Mouse (Mus musculus) stomach, embryonic 14.5 days (tissue): ENCODE results near the gene F11. TPM values are rescaled to one million over a fixed set of nuclear protein-coding genes. Genes with fewer than 3 reads are reported as not detected.

Experiments used
- ATAC-seq: fragments of 200-750 bp; cut with Nextera tagmentation; 2 replicates; pipeline ENCODE4 v1.8.0; 2017; ENCODE audit warnings: low read depth, moderate TSS enrichment; ENCODE audit not compliant: insufficient number of reproducible peaks, insufficient read depth, low FRiP score
- H3K27ac ChIP-seq: fragments of 300-500 bp; sonication (generic); 2 replicates; pipeline ENCODE4 v1.5.1; 2014; ENCODE audit warnings: mild to moderate bottlenecking, low read length, moderate library complexity, mixed read lengths
- H3K27me3 ChIP-seq: fragments of 300-500 bp; sonication (generic); 2 replicates; pipeline ENCODE4 v1.6.1; 2014; ENCODE audit warnings: low read length, control low read depth, mixed read lengths; ENCODE audit not compliant: control insufficient read depth, insufficient read depth
- H3K36me3 ChIP-seq: fragments of 300-500 bp; sonication (generic); 2 replicates; pipeline ENCODE4 v1.6.1; 2014; ENCODE audit warnings: mild to moderate bottlenecking, control low read depth, low read length, moderate library complexity, mixed read lengths; ENCODE audit not compliant: control insufficient read depth, insufficient read depth
- H3K4me1 ChIP-seq: fragments of 300-500 bp; sonication (generic); 2 replicates; pipeline ENCODE4 v1.6.1; 2014; ENCODE audit warnings: low read length, control low read depth, mixed read lengths; ENCODE audit not compliant: control insufficient read depth, insufficient read depth
- H3K4me2 ChIP-seq: fragments of 300-500 bp; sonication (generic); replicated peaks from 2 replicates; pipeline ENCODE4 v1.6.1; 2014; ENCODE audit warnings: low read depth, low read length, control low read depth
- H3K4me3 ChIP-seq: fragments of 300-500 bp; sonication (generic); 2 replicates; pipeline ENCODE4 v1.5.1; 2014; ENCODE audit warnings: low read depth, low read length, control low read depth
- H3K9ac ChIP-seq: fragments of 300-500 bp; sonication (generic); replicated peaks from 2 replicates; pipeline ENCODE4 v1.6.1; 2014; ENCODE audit warnings: low read depth, mild to moderate bottlenecking, control low read depth, low read length, moderate library complexity, mixed read lengths
- H3K9me3 ChIP-seq: fragments of 300-500 bp; sonication (generic); 2 replicates; pipeline ENCODE4 v1.6.1; 2016; ENCODE audit warnings: low read depth, low read length, control low read depth; ENCODE audit not compliant: control insufficient read depth
- WGBS: fragments of 180-500 bp; shearing (Covaris S2); extraction: QIAGEN DNeasy Blood & Tissue Kit; methylation state at CpG from one replicate; pipeline ENCODE4 v1.1.7; 2014; 5-methylcytosine and 5-hydroxymethylcytosine counted together
- polyA plus RNA-seq: library from polyadenylated mRNA; unstranded; fragments of >200 nt; fragmentation: Nextera tagmentation; extraction: Ambion mirVana; gene quantifications from 2 replicates; pipeline ENCODE4 v1.2.1, GENCODE M21; 2014

F11 gene
- polyA plus RNA-seq, 1 experiment from 2014 or later = not detected

GRCm38 (mm10) chr8:45258421-45258820, 3.4 kb downstream of the F11 start:
- Histone ChIP-seq H3K4me2 (no peak overlapping the region), H3K27me3 (no peaks in the 10 kb centered on the region), H3K36me3 (no peaks in the 10 kb centered on the region), H3K9ac (no peak overlapping the region), H3K9me3 (no peaks in the 10 kb centered on the region), H3K4me1 (no peaks in the 10 kb centered on the region), H3K27ac (no peak overlapping the region), H3K4me3 (no peak overlapping the region)
- WGBS = 81% methylated on average over 8 of the region's 8 CpGs
- no peak for ATAC-seq

- ATAC-seq = no peak
- H3K27me3 ChIP-seq = no peaks in the 10 kb centered on the region
- H3K9ac ChIP-seq = no peak overlapping the region
- H3K9me3 ChIP-seq = no peaks in the 10 kb centered on the region
- WGBS = 83% methylated on average over 12 of the region's 12 CpGs
- H3K27ac ChIP-seq = no peak overlapping the region
- no peak overlapping the region for H3K4me2 ChIP-seq
- no peak overlapping the region for H3K4me3 ChIP-seq
- H3K36me3 ChIP-seq = no peaks in the 10 kb centered on the region
- no peaks in the 10 kb centered on the region for H3K4me1 ChIP-seq
Measured at GRCm38 (mm10) chr8:45255040-45255439, 6.8 kb downstream of the F11 start.

DNA sequence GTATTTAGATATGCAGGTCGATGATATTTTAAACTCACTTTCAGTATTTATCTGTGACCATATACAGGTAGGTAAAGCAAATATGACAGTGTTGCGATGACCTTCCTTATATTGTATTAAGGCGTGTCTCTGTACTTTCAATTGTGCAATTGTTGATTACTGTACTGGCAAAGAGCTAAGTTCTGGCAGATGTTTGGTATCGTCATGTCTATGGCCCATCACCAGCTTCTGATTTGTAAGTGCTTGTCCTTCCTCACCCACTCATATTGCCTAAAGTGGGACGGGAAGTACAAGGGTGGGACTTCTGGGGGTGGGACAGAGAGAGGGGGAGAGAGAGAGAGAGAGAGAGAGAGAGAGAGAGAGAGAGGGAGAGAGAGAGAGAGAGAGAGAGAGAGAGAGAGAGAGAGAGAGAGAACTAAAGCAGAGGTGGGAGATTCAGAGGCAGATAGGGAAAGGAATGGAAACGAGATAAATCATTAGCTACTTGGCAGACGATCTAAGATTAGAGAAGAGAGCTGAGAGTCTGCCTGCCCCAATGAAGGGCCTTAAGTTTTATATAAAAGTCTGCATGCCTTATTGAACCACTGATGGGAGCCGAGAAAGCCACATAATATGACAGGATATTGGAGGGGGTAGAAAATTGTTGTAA, 7.5 kb downstream of the F11 start:
- ATAC-seq = no peak
- H3K4me1 ChIP-seq = no peaks in the 10 kb centered on the region
- H3K9ac ChIP-seq = no peak overlapping the region
- H3K36me3 ChIP-seq = no peaks in the 10 kb centered on the region
- WGBS = 70% methylated on average over 8 of the region's 8 CpGs
- H3K27ac ChIP-seq = no peak overlapping the region
- H3K9me3 ChIP-seq = no peaks in the 10 kb centered on the region
- no peak overlapping the region for H3K4me3 ChIP-seq
- no peaks in the 10 kb centered on the region for H3K27me3 ChIP-seq
- no peak overlapping the region for H3K4me2 ChIP-seq

DNA sequence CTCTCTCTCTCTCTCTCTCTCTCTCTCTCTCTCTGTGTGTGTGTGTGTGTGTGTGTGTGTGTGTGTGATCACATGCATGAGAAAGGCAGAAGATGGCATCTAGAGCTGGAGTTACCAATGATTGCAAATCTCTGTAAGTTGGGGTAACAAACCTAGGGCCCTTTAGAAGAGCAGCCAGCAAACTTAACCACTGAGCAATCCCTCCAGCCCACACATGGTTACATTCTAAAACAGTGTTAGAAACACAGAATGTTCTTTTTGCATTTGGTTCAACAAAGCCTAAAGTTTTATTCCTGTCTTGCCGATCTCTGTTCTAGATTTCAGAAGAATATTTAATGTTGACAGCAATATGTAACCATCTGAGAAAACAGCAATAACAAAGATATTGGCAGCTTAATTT, 8.2 kb downstream of the F11 start:
- no peaks in the 10 kb centered on the region for H3K36me3 ChIP-seq

GRCm38 (mm10) chr8:45253111-45253510, 8.7 kb downstream of the F11 start:
- no peaks in the 10 kb centered on the region for H3K36me3 ChIP-seq

More for the DNA sequence above, 8.2 kb downstream of the F11 start:
- no peaks in the 10 kb centered on the region for H3K27me3 ChIP-seq
- no peaks in the 10 kb centered on the region for H3K4me1 ChIP-seq
- no peak overlapping the region for H3K27ac ChIP-seq
- H3K9me3 ChIP-seq = no peaks in the 10 kb centered on the region
- no peak overlapping the region for H3K9ac ChIP-seq
- H3K4me2 ChIP-seq = no peak overlapping the region
- no peak for ATAC-seq
- WGBS = 88% methylated on average over 1 of the region's 1 CpGs
- no peak overlapping the region for H3K4me3 ChIP-seq

GRCm38 (mm10) chr8:45246307-45246706, 15.5 kb downstream of the F11 start:
- Histone ChIP-seq H3K4me3 (no peak overlapping the region), H3K4me1 (no peaks in the 10 kb centered on the region), H3K9ac (no peak overlapping the region), H3K27me3 (no peaks in the 10 kb centered on the region), H3K9me3 (no peaks in the 10 kb centered on the region), H3K36me3 (no peaks in the 10 kb centered on the region), H3K27ac (no peak overlapping the region), H3K4me2 (no peak overlapping the region)
- ATAC-seq = no peak
- WGBS = 71% methylated on average over 7 of the region's 7 CpGs

More at GRCm38 (mm10) chr8:45253111-45253510, 8.7 kb downstream of the F11 start:
- H3K9ac ChIP-seq = no peak overlapping the region
- no peak overlapping the region for H3K4me3 ChIP-seq
- no peaks in the 10 kb centered on the region for H3K9me3 ChIP-seq
- H3K27ac ChIP-seq = no peak overlapping the region
- WGBS = 43% methylated on average over 2 of the region's 2 CpGs
- H3K4me1 ChIP-seq = no peaks in the 10 kb centered on the region
- no peak overlapping the region for H3K4me2 ChIP-seq
- ATAC-seq = no peak
- no peaks in the 10 kb centered on the region for H3K27me3 ChIP-seq

DNA sequence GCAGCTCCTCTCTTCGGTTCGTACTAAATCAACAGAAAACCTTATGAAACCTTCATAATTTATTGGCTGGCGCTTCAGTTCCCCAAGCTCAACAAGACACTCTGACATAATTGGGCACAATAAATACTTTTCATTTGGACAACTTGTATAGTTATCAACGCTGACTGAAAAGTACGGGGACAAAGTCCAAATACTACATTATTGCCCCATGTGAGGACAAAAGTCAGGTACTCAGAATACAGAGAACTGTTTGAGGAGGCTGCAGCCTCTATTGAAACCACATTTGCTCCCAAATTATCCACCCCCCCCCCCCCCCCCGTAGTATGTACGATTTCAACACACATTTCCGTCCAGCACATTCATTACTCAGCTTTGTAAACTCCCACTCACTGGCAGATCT, 22.5 kb downstream of the F11 start:
- ATAC-seq = no peak
- Histone ChIP-seq H3K4me3 (no peak overlapping the region), H3K36me3 (no peaks in the 10 kb centered on the region), H3K27ac (no peak overlapping the region), H3K9ac (no peak overlapping the region), H3K9me3 (no peaks in the 10 kb centered on the region), H3K4me2 (no peak overlapping the region), H3K27me3 (no peaks in the 10 kb centered on the region), H3K4me1 (no peaks in the 10 kb centered on the region)
- WGBS = 77% methylated on average over 8 of the region's 8 CpGs

DNA sequence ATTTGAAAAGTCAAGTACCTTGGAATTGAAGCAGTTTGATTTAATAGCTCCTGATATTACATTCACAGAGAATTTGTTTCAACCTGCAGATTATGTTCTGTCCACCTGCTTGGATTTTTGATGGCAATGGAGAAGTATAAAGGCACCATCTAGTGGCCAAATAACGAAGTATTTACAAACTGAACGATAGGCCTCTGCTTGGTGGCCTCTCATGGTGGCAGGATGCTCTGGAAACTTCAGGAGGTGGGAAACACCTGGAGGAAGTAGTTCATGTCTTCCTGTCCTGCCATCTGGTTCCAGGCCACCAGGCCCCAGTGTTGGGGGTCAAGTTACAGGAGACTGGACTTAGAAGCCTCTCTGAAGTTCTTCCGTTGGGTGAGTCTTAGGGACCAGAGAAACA, 23.5 kb downstream of the F11 start:
- WGBS = 28% methylated on average over 3 of the region's 3 CpGs
- no peak overlapping the region for H3K9ac ChIP-seq
- ATAC-seq = peak; percentile 25; the same call in 1 of the 2 replicates

More for the DNA sequence above, 23.5 kb downstream of the F11 start:
- no peaks in the 10 kb centered on the region for H3K36me3 ChIP-seq
- no peaks in the 10 kb centered on the region for H3K4me1 ChIP-seq
- H3K4me3 ChIP-seq = no peak overlapping the region
- no peaks in the 10 kb centered on the region for H3K27me3 ChIP-seq
- H3K4me2 ChIP-seq = no peak overlapping the region
- no peaks in the 10 kb centered on the region for H3K9me3 ChIP-seq
- no peak overlapping the region for H3K27ac ChIP-seq
